Mouse (Mus musculus): ENCODE data around the gene Gm10477.
"Not testable (repeated sequence)": the region's sequence is repeated elsewhere in the genome, so short reads cannot be mapped to it uniquely, and the experiment has no call there.

Gene Gm10477

GRCm38 (mm10) chrX:56524442-56524841 is at the start of gene Gm10477:
Gm10477 (plus strand) TSS chrX:56524742.
- DNase-seq (ENCODE audit: low spot score): not testable (repeated sequence)

GRCm38 (mm10) chrX:56477553-56477952 is 47.0 kb upstream of the Gm10477 start:
- DNase-seq (ENCODE audit: low spot score): no peak

DNA sequence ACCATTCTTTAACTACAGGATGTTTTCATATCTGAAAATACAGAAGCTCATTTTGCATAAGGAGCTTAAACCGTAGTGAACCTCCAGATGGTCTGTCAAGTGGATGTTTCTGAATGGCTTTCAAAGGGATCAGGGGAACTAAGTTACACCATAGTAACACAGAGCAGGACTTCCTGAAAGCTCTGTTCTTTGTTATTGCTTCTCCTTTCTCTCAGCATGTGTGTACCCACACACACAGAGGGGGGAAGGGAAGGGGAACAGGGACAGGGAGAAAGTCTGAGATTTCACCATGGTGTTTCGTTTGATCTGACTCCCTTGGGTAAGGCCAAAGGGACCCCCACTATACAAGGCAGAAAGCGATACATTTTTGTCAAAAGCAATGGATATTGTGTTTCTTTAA is 42.6 kb upstream of the Gm10477 start:
- no peak for DNase-seq (ENCODE audit: low spot score)

- peak; percentile 81 for DNase-seq (ENCODE audit: low spot score)
Measured at GRCm38 (mm10) chrX:56489758-56490157, 34.8 kb upstream of the Gm10477 start.

GRCm38 (mm10) chrX:56497241-56497640 is 27.3 kb upstream of the Gm10477 start:
- DNase-seq (ENCODE audit: low spot score): no peak

DNA sequence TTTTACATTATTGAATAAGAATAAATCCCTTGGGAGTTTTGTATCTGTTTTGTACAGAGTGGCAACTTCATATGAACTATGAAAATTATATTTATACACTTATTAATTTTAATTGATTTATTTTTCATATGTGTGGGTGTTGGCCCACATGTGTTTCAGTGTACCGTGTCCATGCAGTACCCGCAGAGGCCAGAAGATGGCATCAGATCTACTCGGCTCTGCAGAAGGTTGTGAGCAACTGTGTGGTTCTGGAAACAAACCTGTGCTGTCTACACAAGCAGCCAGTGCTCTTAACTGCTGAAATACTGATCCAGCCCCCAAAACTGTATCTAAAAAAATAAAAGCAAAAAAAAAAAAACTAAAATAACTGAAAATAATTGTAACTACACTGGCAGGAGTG is 6.7 kb downstream of the Gm10477 start:
- DNase-seq (ENCODE audit: low spot score): peak; percentile 61

DNA sequence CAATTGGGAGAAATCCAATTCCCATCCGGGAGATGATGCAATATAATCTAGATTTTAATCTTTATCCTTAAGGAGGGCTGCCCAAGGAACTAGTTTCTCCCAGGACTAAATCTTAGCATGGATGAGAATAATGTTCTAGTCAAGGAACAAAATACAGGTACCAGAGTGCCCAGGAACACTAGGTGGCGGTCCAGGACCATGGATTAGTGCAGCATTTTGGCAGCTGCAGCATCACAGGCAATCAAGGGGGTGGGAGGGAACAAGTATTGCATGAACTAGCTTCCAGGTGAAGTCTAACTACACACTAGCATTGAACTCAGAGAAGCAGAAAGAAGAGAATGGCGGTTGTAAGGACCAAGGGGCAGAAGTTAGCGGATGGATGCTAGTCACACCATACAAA is 12.6 kb downstream of the Gm10477 start:
- DNase-seq (ENCODE audit: low spot score): peak; percentile 56

GRCm38 (mm10) chrX:56549506-56549905 is 25.0 kb downstream of the Gm10477 start, which contains the start of gene Gm648:
Gm648 (minus strand) TSS chrX:56549606.
- no peak for DNase-seq (ENCODE audit: low spot score)

GRCm38 (mm10) chrX:56553584-56553983 is 29.0 kb downstream of the Gm10477 start:
- DNase-seq (ENCODE audit: low spot score): no peak

DNA sequence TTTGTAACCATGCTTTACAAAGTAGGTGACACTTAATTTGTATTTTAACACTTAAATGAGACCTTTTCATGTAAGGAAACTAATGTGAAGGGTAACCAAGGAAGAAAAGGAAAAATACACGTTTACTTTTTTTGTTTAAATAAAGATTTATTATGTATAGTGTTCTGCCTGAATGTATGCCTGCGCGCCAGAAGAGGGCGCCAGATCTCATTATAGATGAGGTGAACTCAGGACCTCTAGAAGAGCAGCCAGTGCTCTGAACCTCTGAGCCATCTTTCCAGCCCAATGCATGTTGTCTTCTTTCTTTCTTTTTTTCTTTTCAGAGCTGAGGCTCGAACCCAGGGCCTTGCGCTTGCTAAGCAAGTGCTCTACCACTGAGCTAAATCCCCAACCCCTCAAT is 47.9 kb downstream of the Gm10477 start:
- peak; percentile 18 for DNase-seq (ENCODE audit: low spot score)
